Mouse (Mus musculus) hindbrain, embryonic 16.5 days (tissue): ENCODE data around the gene Cox19. TPM values are rescaled to one million over a fixed set of nuclear protein-coding genes. Genes with fewer than 3 reads are reported as not detected.

ENCODE experiments used
- ATAC-seq: fragments of 200-750 bp; cut with Nextera tagmentation; 2 replicates; pipeline ENCODE4 v1.8.0; 2017; ENCODE audit warnings: moderate TSS enrichment, moderate library complexity
- H3K27ac ChIP-seq: fragments of 300-500 bp; sonication (generic); 2 replicates; pipeline ENCODE4 v1.5.1; 2014; ENCODE audit warnings: low read depth, mild to moderate bottlenecking, control low read depth, low read length, moderate library complexity
- H3K27me3 ChIP-seq: fragments of 300-500 bp; sonication (generic); replicated peaks from 2 replicates; pipeline ENCODE4 v1.6.1; 2014; ENCODE audit warnings: low read length; ENCODE audit not compliant: control insufficient read depth, insufficient read depth
- H3K36me3 ChIP-seq: fragments of 300-500 bp; sonication (generic); 2 replicates; pipeline ENCODE4 v1.6.1; 2014; ENCODE audit warnings: mild to moderate bottlenecking, low read length, moderate library complexity, mixed read lengths; ENCODE audit not compliant: control insufficient read depth, insufficient read depth
- H3K4me1 ChIP-seq: fragments of 300-500 bp; sonication (generic); 2 replicates; pipeline ENCODE4 v1.6.1; 2014; ENCODE audit warnings: low read depth, low read length; ENCODE audit not compliant: control insufficient read depth, insufficient read depth
- H3K4me2 ChIP-seq: fragments of 300-500 bp; sonication (generic); 2 replicates; pipeline ENCODE4 v1.6.1; 2014; ENCODE audit warnings: mild to moderate bottlenecking, low read length, control low read depth, moderate library complexity
- H3K4me3 ChIP-seq: fragments of 300-500 bp; sonication (generic); 2 replicates; pipeline ENCODE4 v1.5.1; 2014; ENCODE audit warnings: mild to moderate bottlenecking, low read length, control low read depth, moderate library complexity
- H3K9ac ChIP-seq: fragments of 300-500 bp; sonication (generic); 2 replicates; pipeline ENCODE4 v1.6.1; 2014; ENCODE audit warnings: low read depth, mild to moderate bottlenecking, control low read depth, low read length, moderate library complexity
- H3K9me3 ChIP-seq: fragments of 300-500 bp; sonication (generic); 2 replicates; pipeline ENCODE4 v1.6.1; 2014; ENCODE audit warnings: mild to moderate bottlenecking, low read length, moderate library complexity; ENCODE audit not compliant: control insufficient read depth
- WGBS: fragments of 180-500 bp; shearing (Covaris S2); extraction: QIAGEN DNeasy Blood & Tissue Kit; methylation state at CpG from one replicate; pipeline ENCODE4 v1.1.7; 2014; 5-methylcytosine and 5-hydroxymethylcytosine counted together
- polyA plus RNA-seq: library from polyadenylated mRNA; unstranded; fragments of >200 nt; fragmentation: Nextera tagmentation; extraction: Ambion mirVana; gene quantifications from 2 replicates; pipeline ENCODE4 v1.2.1, GENCODE M21; 2015

Cox19 gene
- polyA plus RNA-seq = 95.1 and 98.6 TPM in 2 replicates

GRCm38 (mm10) chr5:139351134-139351533 lies at the start of gene Cox19:
Gene Cox19 (minus strand): TSS chr5:139351418.
- no peaks in the 10 kb centered on the region; the same call in 1 of the 2 replicates for H3K27me3 ChIP-seq
- H3K4me2 ChIP-seq = no peak within 1 kb of the TSS
- H3K27ac ChIP-seq = no peak within 1 kb of the TSS
- no peak within 1 kb of the TSS for H3K4me3 ChIP-seq
- ATAC-seq = no peak
- H3K36me3 ChIP-seq = no peaks in the 10 kb centered on the region
- no peak within 1 kb of the TSS for H3K9ac ChIP-seq
- WGBS = 54% methylated on average over 5 of the region's 5 CpGs
- H3K4me1 ChIP-seq = no peaks in the 10 kb centered on the region
- H3K9me3 ChIP-seq = no peaks in the 10 kb centered on the region

GRCm38 (mm10) chr5:139399991-139400390 lies 48.8 kb upstream of the Cox19 start:
- H3K4me3 ChIP-seq = no peak overlapping the region

GRCm38 (mm10) chr5:139398786-139399185 lies 47.6 kb upstream of the Cox19 start:
- H3K4me2 ChIP-seq = no peak overlapping the region
- peaks cover 8% of the 10 kb centered on the region for H3K4me1 ChIP-seq
- no peak; the same call in 1 of the 2 replicates for ATAC-seq
- H3K27ac ChIP-seq = no peak overlapping the region
- H3K4me3 ChIP-seq = no peak overlapping the region
- H3K9me3 ChIP-seq = no peaks in the 10 kb centered on the region
- H3K9ac ChIP-seq = no peak overlapping the region
- no peaks in the 10 kb centered on the region for H3K36me3 ChIP-seq
- 87% methylated on average over 5 of the region's 5 CpGs for WGBS
- no peaks in the 10 kb centered on the region for H3K27me3 ChIP-seq

More at GRCm38 (mm10) chr5:139399991-139400390, 48.8 kb upstream of the Cox19 start:
- WGBS = 78% methylated on average over 14 of the region's 14 CpGs
- H3K27me3 ChIP-seq = no peaks in the 10 kb centered on the region
- no peak overlapping the region for H3K27ac ChIP-seq
- ATAC-seq = no peak
- H3K9me3 ChIP-seq = no peaks in the 10 kb centered on the region
- no peaks in the 10 kb centered on the region for H3K36me3 ChIP-seq
- peaks cover 8% of the 10 kb centered on the region for H3K4me1 ChIP-seq
- H3K4me2 ChIP-seq = no peak overlapping the region
- no peak overlapping the region for H3K9ac ChIP-seq

DNA sequence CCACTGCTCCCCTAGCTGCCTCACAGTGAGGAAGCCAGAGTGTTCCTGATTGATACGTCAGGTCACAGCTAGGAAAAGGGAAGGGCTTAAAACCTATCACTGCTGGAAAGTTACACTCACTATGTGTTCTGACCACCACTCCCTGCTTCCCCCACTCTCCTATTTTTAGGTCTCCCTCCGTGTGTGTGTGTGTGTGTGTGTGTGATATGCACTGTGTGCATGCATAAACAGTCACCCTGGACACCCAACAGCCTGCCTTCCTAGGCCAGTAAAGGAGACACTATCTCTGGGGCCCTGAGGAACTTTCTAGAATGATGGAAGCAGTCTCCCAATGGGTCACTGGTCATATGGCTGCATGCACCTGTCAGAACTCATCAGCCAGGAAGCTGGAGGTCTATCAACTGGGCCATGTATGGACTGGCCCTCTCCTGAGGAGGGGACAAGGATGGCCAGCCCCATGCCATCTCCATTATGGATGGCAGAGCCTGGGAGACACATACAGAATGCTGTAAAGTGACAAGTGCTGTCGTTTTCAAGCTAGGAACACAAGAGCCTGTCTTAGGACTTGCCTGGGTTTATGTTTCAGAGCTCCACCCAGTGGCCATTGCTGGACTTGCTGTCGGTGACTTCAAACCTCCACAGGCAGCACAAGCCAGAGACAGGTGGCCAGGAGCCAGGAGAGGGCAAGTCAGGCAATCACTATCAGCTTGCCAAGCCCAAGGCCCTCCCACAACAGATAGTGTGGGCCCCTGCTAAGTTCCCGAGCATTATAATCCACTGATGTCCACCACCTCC lies 46.9 kb upstream of the Cox19 start:
- H3K27me3 ChIP-seq = no peaks in the 10 kb centered on the region
- no peak overlapping the region for H3K27ac ChIP-seq
- no peak overlapping the region for H3K9ac ChIP-seq
- no peaks in the 10 kb centered on the region for H3K9me3 ChIP-seq
- H3K4me1 ChIP-seq = peaks cover 8% of the 10 kb centered on the region
- peak; percentile 78 for ATAC-seq
- H3K36me3 ChIP-seq = no peaks in the 10 kb centered on the region
- 39% methylated on average over 5 of the region's 5 CpGs for WGBS
- no peak overlapping the region for H3K4me2 ChIP-seq
- H3K4me3 ChIP-seq = no peak overlapping the region

DNA sequence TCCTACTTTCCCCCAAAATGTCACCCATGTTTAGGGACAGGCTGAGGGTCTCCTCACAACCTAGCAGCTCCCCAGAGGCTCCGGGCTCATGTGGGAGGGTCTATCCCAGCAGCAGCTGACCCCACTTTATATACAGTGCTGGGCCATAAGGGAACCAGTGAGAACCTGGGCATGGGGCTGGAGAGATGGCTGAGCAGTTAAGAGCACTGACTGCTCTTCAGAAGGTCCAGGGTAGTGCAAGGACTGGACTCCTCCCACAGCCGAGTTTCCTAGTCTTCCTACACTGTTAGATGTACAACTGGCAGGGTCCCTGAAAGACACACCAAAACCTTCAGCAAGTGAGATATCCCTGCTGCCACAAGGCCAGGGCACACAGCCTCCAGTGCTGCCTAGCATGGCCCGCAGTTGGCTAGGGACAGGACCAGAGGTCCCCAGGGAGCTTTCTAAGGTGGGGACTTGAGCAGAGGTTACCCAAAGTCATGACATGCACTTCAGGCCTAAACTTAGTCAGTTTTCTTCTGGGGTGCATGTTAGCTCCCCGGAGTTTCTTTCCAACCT lies 46.2 kb upstream of the Cox19 start:
- 87% methylated on average over 4 of the region's 4 CpGs for WGBS

DNA sequence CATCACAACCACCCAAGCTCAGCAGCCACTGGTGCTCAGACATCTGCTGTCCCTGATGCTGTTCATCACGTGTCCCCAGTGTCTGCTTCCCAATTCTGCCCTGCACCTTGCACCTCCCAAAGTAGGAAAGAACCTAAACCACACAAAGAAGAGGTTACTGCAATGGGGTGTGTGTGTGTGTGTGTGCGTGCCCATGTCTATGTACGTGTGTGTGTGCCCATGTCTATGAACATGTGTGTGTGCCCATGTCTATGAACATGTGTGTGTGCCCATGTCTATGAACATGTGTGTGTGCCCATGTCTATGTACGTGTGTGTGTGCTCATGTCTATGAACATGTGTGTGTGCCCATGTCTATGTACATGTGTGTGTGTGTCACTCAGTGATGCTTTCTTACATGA lies 44.3 kb upstream of the Cox19 start:
- WGBS = 88% methylated on average over 4 of the region's 4 CpGs
- H3K4me3 ChIP-seq = no peak overlapping the region
- ATAC-seq = no peak
- H3K36me3 ChIP-seq = no peaks in the 10 kb centered on the region
- H3K9me3 ChIP-seq = no peaks in the 10 kb centered on the region
- peaks cover 15% of the 10 kb centered on the region for H3K4me1 ChIP-seq
- no peak overlapping the region for H3K9ac ChIP-seq
- no peak overlapping the region for H3K4me2 ChIP-seq
- no peaks in the 10 kb centered on the region for H3K27me3 ChIP-seq
- H3K27ac ChIP-seq = no peak overlapping the region

More for the DNA sequence above, 46.2 kb upstream of the Cox19 start:
- Histone ChIP-seq H3K36me3 (no peaks in the 10 kb centered on the region), H3K4me1 (peaks cover 8% of the 10 kb centered on the region), H3K4me3 (no peak overlapping the region), H3K27ac (no peak overlapping the region), H3K9me3 (no peaks in the 10 kb centered on the region), H3K27me3 (no peaks in the 10 kb centered on the region), H3K9ac (no peak overlapping the region), H3K4me2 (no peak overlapping the region)
- ATAC-seq = no peak

- Histone ChIP-seq H3K9me3 (no peaks in the 10 kb centered on the region), H3K27ac (no peak overlapping the region), H3K36me3 (no peaks in the 10 kb centered on the region), H3K4me1 (peaks cover 21% of the 10 kb centered on the region), H3K27me3 (no peaks in the 10 kb centered on the region), H3K9ac (no peak overlapping the region), H3K4me3 (no peak overlapping the region), H3K4me2 (no peak overlapping the region)
- WGBS = 81% methylated on average over 7 of the region's 7 CpGs
- ATAC-seq = no peak
These were observed 43.2 kb upstream of the Cox19 start for GRCm38 (mm10) chr5:139394399-139394798.

GRCm38 (mm10) chr5:139393197-139393588 lies 42.0 kb upstream of the Cox19 start:
- Histone ChIP-seq H3K4me1 (peaks cover 25% of the 10 kb centered on the region), H3K36me3 (no peaks in the 10 kb centered on the region), H3K4me3 (no peak overlapping the region), H3K9ac (no peak overlapping the region), H3K9me3 (no peaks in the 10 kb centered on the region), H3K4me2 (no peak overlapping the region), H3K27me3 (no peaks in the 10 kb centered on the region), H3K27ac (no peak overlapping the region)
- WGBS = 87% methylated on average over 16 of the region's 16 CpGs
- no peak for ATAC-seq
